Comparison of ENCODE assay signal across 33 mouse cellular contexts in genomic region chr9:72118490-72118889, GRCm38 (mm10).
"Had no signal": no experiment of that assay in that cellular context is flagged by ENCODE, and none has a peak within 500 bp of the region (broad histone marks: within the 10 kb centered on the region; RNA-seq: fewer than 3 reads in every experiment).

No protein-coding gene starts in this region.

- H3K4me3 ChIP-seq: heart, adult 2 months; heart, embryonic 12.5 days; heart, embryonic 13.5 days; heart, embryonic 15.5 days; hindbrain, embryonic 10.5 days; hindbrain, embryonic 12.5 days; hindbrain, embryonic 13.5 days; hindbrain, embryonic 15.5 days; kidney, embryonic 15.5 days; layer of hippocampus, adult 2 months; left cerebral cortex, adult 2 months had no signal

- H3K4me1 ChIP-seq: heart, embryonic 12.5 days; heart, embryonic 13.5 days; heart, embryonic 15.5 days; hindbrain, embryonic 10.5 days; hindbrain, embryonic 13.5 days; hindbrain, embryonic 15.5 days; kidney, embryonic 15.5 days had no signal

- H3K27ac ChIP-seq: heart, adult 2 months; heart, embryonic 13.5 days; heart, embryonic 15.5 days; hindbrain, embryonic 10.5 days; hindbrain, embryonic 12.5 days; hindbrain, embryonic 13.5 days; hindbrain, embryonic 14.5 days; hindbrain, embryonic 15.5 days; hindbrain, postnatal 0 days; kidney, embryonic 15.5 days; kidney, postnatal 0 days; layer of hippocampus, adult 2 months; left cerebral cortex, adult 2 months had no signal

- H3K9me3 ChIP-seq: heart, embryonic 12.5 days; heart, embryonic 13.5 days; heart, embryonic 15.5 days; hindbrain, embryonic 10.5 days; hindbrain, embryonic 12.5 days; hindbrain, embryonic 13.5 days; hindbrain, embryonic 15.5 days; kidney, embryonic 15.5 days had no signal

- H3K36me3 ChIP-seq: heart, embryonic 12.5 days; heart, embryonic 13.5 days; heart, embryonic 15.5 days; hindbrain, embryonic 10.5 days; hindbrain, embryonic 12.5 days; hindbrain, embryonic 13.5 days; hindbrain, embryonic 15.5 days; kidney, embryonic 15.5 days had no signal

- ATAC-seq: hindbrain, embryonic 16.5 days; hindbrain, postnatal 0 days; inflammation-experienced regulatory T-cells, adult 6 months had no signal

- H3K4me2 ChIP-seq: heart, embryonic 11.5 days; heart, embryonic 12.5 days; heart, embryonic 13.5 days; heart, embryonic 15.5 days; hindbrain, embryonic 12.5 days; hindbrain, embryonic 13.5 days; hindbrain, embryonic 14.5 days; hindbrain, embryonic 15.5 days; kidney, embryonic 15.5 days had no signal

- H3K9ac ChIP-seq: heart, embryonic 12.5 days; heart, embryonic 13.5 days; heart, embryonic 15.5 days; hindbrain, embryonic 12.5 days; hindbrain, embryonic 13.5 days; hindbrain, embryonic 14.5 days; hindbrain, embryonic 15.5 days; kidney, embryonic 15.5 days had no signal

- H3K27me3 ChIP-seq: heart, embryonic 12.5 days; heart, embryonic 13.5 days; heart, embryonic 15.5 days; hindbrain, embryonic 12.5 days; hindbrain, embryonic 13.5 days; hindbrain, embryonic 15.5 days; kidney, embryonic 15.5 days had no signal

- DNase-seq: heart, adult 2 months; heart, postnatal 10 days; heart, postnatal 14 days; heart, postnatal 36 days; heart, postnatal 4 days; kidney, adult 11 months; kidney, adult 18-20 months; kidney, adult 2 months; kidney, adult 8-10 months; kidney, adult 9 months; kidney, postnatal 10 days; kidney, postnatal 14 days; kidney, postnatal 25 days; kidney, postnatal 36 days; kidney, postnatal 4 days; layer of hippocampus, adult 9-11 months; layer of hippocampus, postnatal 36 days had no signal
